Comparison of ENCODE assay signal across 26 mouse cellular contexts in genomic region chr11:110472078-110472477, GRCm38 (mm10).
DNase-seq lines count a peak whose midpoint lies in the region; ATAC-seq and TF ChIP-seq lines count a peak whose summit lies in the region.
"Had no signal": no experiment of that assay in that cellular context is flagged by ENCODE, and none has a peak within 500 bp of the region (broad histone marks: within the 10 kb centered on the region; RNA-seq: fewer than 3 reads in every experiment).

No protein-coding gene starts in this region.

- TF ChIP-seq POLR2A in myocyte (IDR thresholded peaks at IDR 0.05; ENCODE audit: insufficient read length, low read depth): no peak

- H3K9me3 ChIP-seq in hindbrain, embryonic 16.5 days (ENCODE audit: control insufficient read depth, low read length): no peaks in the 10 kb centered on the region
- H3K9me3 ChIP-seq: embryonic facial prominence, embryonic 12.5 days; embryonic facial prominence, embryonic 15.5 days; forebrain, embryonic 12.5 days; forebrain, embryonic 15.5 days; heart, embryonic 10.5 days; heart, embryonic 13.5 days had no signal

- no peak overlapping the region for H3K4me3 ChIP-seq in C2C12 (ENCODE audit: insufficient read depth, poor library complexity, severe bottlenecking)
- no peak overlapping the region for H3K4me3 ChIP-seq in myocyte
- H3K4me3 ChIP-seq in hindbrain, embryonic 16.5 days (ENCODE audit: low read length): no peak overlapping the region
- H3K4me3 ChIP-seq: embryonic facial prominence, embryonic 12.5 days; embryonic facial prominence, embryonic 15.5 days; forebrain, embryonic 12.5 days; forebrain, embryonic 15.5 days; heart, adult 2 months; heart, embryonic 10.5 days; heart, embryonic 13.5 days had no signal

- peak; percentile 52 for ATAC-seq in granulocyte monocyte progenitor cell, adult 5-6 weeks (replicated peaks; ENCODE audit: poor library complexity, severe bottlenecking)
- no peak for ATAC-seq in hindbrain, embryonic 16.5 days
- ATAC-seq: activated CD4-positive, CD25-positive, alpha-beta regulatory T cell, adult 4 months; CD4-positive, CD25-positive, alpha-beta regulatory T cell, adult 4 months; forebrain, embryonic 15.5 days; intestine, postnatal 0 days had no signal

- DNase-seq in right cerebral cortex, adult 2 months (ENCODE audit: low spot score in 2 of 2): no peak
- DNase-seq in gastrocnemius, postnatal 14 days: no peak
- DNase-seq: adrenal gland, postnatal 10 days; adrenal gland, postnatal 36 days; B cell, adult 2 months; cerebellum, adult 2 months; cerebellum, adult 9-11 months; cerebellum, postnatal 25 days; gastrocnemius, postnatal 10 days; heart, adult 2 months; heart, postnatal 14 days; heart, postnatal 4 days had no signal

- H3ac ChIP-seq in C2C12 (ENCODE audit: control insufficient read depth, insufficient read length, low read depth): no peak overlapping the region
- H3ac ChIP-seq in myocyte (ENCODE audit: control insufficient read depth, insufficient read length): no peak overlapping the region

- 87% methylated on average over 5 of the region's 5 CpGs for WGBS in hindbrain, embryonic 16.5 days

- H3K79me2 ChIP-seq in C2C12 (ENCODE audit: control insufficient read depth, insufficient read depth) (no peaks in the 10 kb centered on the region), myocyte (ENCODE audit: control insufficient read depth, insufficient read depth) (no peaks in the 10 kb centered on the region)

- TF ChIP-seq CTCF in C2C12 (IDR thresholded peaks at IDR 0.05; ENCODE audit: control insufficient read depth, insufficient read depth, insufficient read length): no peak

- intact Hi-C loops in gastrocnemius, postnatal 14 days (cut with DNase I; ENCODE audit: low total_unique reads): no loop called here

- H3K4me2 ChIP-seq in myocyte (ENCODE audit: low read depth): no peak overlapping the region
- no peak overlapping the region for H3K4me2 ChIP-seq in hindbrain, embryonic 16.5 days (ENCODE audit: low read length)
- H3K4me2 ChIP-seq: embryonic facial prominence, embryonic 12.5 days; embryonic facial prominence, embryonic 15.5 days; forebrain, embryonic 12.5 days; forebrain, embryonic 15.5 days; heart, embryonic 13.5 days; hindbrain, embryonic 14.5 days had no signal

- no peak overlapping the region for H3K27ac ChIP-seq in hindbrain, embryonic 16.5 days (ENCODE audit: low read depth, low read length)
- H3K27ac ChIP-seq: embryonic facial prominence, embryonic 12.5 days; embryonic facial prominence, embryonic 15.5 days; forebrain, embryonic 12.5 days; forebrain, embryonic 15.5 days; heart, adult 2 months; heart, embryonic 10.5 days; heart, embryonic 13.5 days; hindbrain, embryonic 14.5 days had no signal

- H3K36me3 ChIP-seq in C2C12 (ENCODE audit: control insufficient read depth, insufficient read depth) (no peaks in the 10 kb centered on the region), myocyte (ENCODE audit: control insufficient read depth, insufficient read depth) (no peaks in the 10 kb centered on the region)
- H3K36me3 ChIP-seq in hindbrain, embryonic 16.5 days (ENCODE audit: control insufficient read depth, insufficient read depth, low read length): no peaks in the 10 kb centered on the region
- H3K36me3 ChIP-seq: embryonic facial prominence, embryonic 12.5 days; embryonic facial prominence, embryonic 15.5 days; forebrain, embryonic 12.5 days; forebrain, embryonic 15.5 days; heart, embryonic 10.5 days; heart, embryonic 13.5 days had no signal

- no peaks in the 10 kb centered on the region for H3K4me1 ChIP-seq in hindbrain, embryonic 16.5 days (ENCODE audit: control insufficient read depth, insufficient read depth, low read depth, low read length)
- H3K4me1 ChIP-seq: embryonic facial prominence, embryonic 15.5 days had no signal

- no peak overlapping the region for H3K9ac ChIP-seq in hindbrain, embryonic 16.5 days (ENCODE audit: low read depth, low read length)
- H3K9ac ChIP-seq: embryonic facial prominence, embryonic 12.5 days; embryonic facial prominence, embryonic 15.5 days; forebrain, embryonic 12.5 days; forebrain, embryonic 15.5 days; heart, embryonic 13.5 days; hindbrain, embryonic 14.5 days had no signal

- H3K27me3 ChIP-seq in C2C12 (ENCODE audit: control insufficient read depth, insufficient read depth, insufficient read length) (no peaks in the 10 kb centered on the region), myocyte (ENCODE audit: control insufficient read depth, insufficient read depth, insufficient read length) (no peaks in the 10 kb centered on the region)
- no peaks in the 10 kb centered on the region for H3K27me3 ChIP-seq in hindbrain, embryonic 16.5 days (replicated peaks; ENCODE audit: control insufficient read depth, insufficient read depth, low read length)
- H3K27me3 ChIP-seq: embryonic facial prominence, embryonic 12.5 days; embryonic facial prominence, embryonic 15.5 days; forebrain, embryonic 15.5 days; heart, embryonic 13.5 days had no signal

- no peaks in the 10 kb centered on the region for H3K79me3 ChIP-seq in C2C12 (ENCODE audit: low read depth)

TF ChIP-seq in C2C12, 6 proteins besides CTCF, POLR2A, EP300 and RAD21:
- TF ChIP-seq FOSL1 (IDR thresholded peaks at IDR 0.05; ENCODE audit: insufficient read depth, low read length, poor library complexity, severe bottlenecking): no peak
- TF ChIP-seq CEBPB (IDR thresholded peaks at IDR 0.05; ENCODE audit: low read depth): peak; percentile 83

TF ChIP-seq in myocyte, 11 proteins besides CTCF, POLR2A, EP300 and RAD21:
- TF ChIP-seq CEBPB (IDR thresholded peaks at IDR 0.05; ENCODE audit: insufficient read depth, poor library complexity, severe bottlenecking) (0 out of 2 replicates have a peak, but pooled peaks have one; percentile 20), POLR2AphosphoS2 (IDR thresholded peaks at IDR 0.05; ENCODE audit: insufficient read length, low read depth) (no peak), MYOD1 (IDR thresholded peaks at IDR 0.05; ENCODE audit: control insufficient read depth in 1 of 3, insufficient read length in 2 of 3, low read depth in 2 of 3) (no peak), TCF3 (IDR thresholded peaks at IDR 0.05; ENCODE audit: insufficient read length, low read depth) (no peak)
TF ChIP-seq in myocyte: peak in this region for 1.
